Mouse (Mus musculus) adrenal gland, postnatal 10 days (tissue): ENCODE measurements around the gene Abcb7. TPM values are rescaled to one million over a fixed set of nuclear protein-coding genes. Genes with fewer than 3 reads are reported as not detected.

Experiments used
- DNase-seq: peaks from one replicate; pipeline ENCODE4 v3.0.0; 2021; ENCODE audit warnings: mixed read lengths
- long read RNA-seq, 2 experiments: library from polyadenylated mRNA; stranded (forward); transcript quantifications; one replicate each; pipeline ENCODE4 v2.0.0; 2021
- total RNA-seq, 2 experiments: library from RNA; stranded (reverse); gene quantifications; 2 replicates each; pipeline ENCODE4 v1.2.3; 2021

The Abcb7 gene
- total RNA-seq: 10 to 100 TPM; 24.4 to 24.6 TPM
- long read RNA-seq, experiment 1, full-length matches to known transcripts: 5 of 107 reads
- long read RNA-seq, experiment 1, partial matches to known transcripts: 1 of 107 reads
- long read RNA-seq, experiment 1, other reads (novel, unspliced or antisense): 101 of 107 reads
- long read RNA-seq, experiment 2, full-length matches to known transcripts: 2 of 4 reads
- long read RNA-seq, experiment 2, partial matches to known transcripts: 0 of 4 reads
- long read RNA-seq, experiment 2, other reads (novel, unspliced or antisense): 2 of 4 reads

- DNase-seq: peak; percentile 88
Observed at GRCm38 (mm10) chrX:104413183-104413983, at the start of gene Abcb7. Gene Abcb7, minus strand, starts transcription at chrX:104413856.

GRCm38 (mm10) chrX:104461755-104462154, 48.1 kb upstream of the Abcb7 start:
- DNase-seq: peak; percentile 29

GRCm38 (mm10) chrX:104452433-104452832, 38.8 kb upstream of the Abcb7 start:
- DNase-seq: no peak

GRCm38 (mm10) chrX:104433456-104433855, 19.8 kb upstream of the Abcb7 start:
- no peak for DNase-seq

- no peak for DNase-seq
Observed at GRCm38 (mm10) chrX:104428108-104428507, 14.5 kb upstream of the Abcb7 start.

GRCm38 (mm10) chrX:104413995-104414394, 339 bp upstream of the Abcb7 start:
- DNase-seq: no peak

GRCm38 (mm10) chrX:104408137-104408536, 5.5 kb downstream of the Abcb7 start:
- no peak for DNase-seq

GRCm38 (mm10) chrX:104402463-104402862, 11.2 kb downstream of the Abcb7 start:
- peak; percentile 24 for DNase-seq

- DNase-seq: no peak
Observed at GRCm38 (mm10) chrX:104401134-104401533, 12.5 kb downstream of the Abcb7 start.

- DNase-seq: no peak
Observed at GRCm38 (mm10) chrX:104397526-104397925, 16.1 kb downstream of the Abcb7 start.

- no peak for DNase-seq
Observed at GRCm38 (mm10) chrX:104359686-104360085, 54.0 kb downstream of the Abcb7 start.

- no peak for DNase-seq
Observed at GRCm38 (mm10) chrX:104355842-104356241, 57.8 kb downstream of the Abcb7 start.

- DNase-seq: peak; percentile 30
Observed at GRCm38 (mm10) chrX:104348146-104348545, 65.5 kb downstream of the Abcb7 start.

GRCm38 (mm10) chrX:104291721-104292120, 121.9 kb downstream of the Abcb7 start:
- no peak for DNase-seq

- no peak for DNase-seq
Observed at GRCm38 (mm10) chrX:104279828-104280227, 133.8 kb downstream of the Abcb7 start.

- no peak for DNase-seq
Observed at GRCm38 (mm10) chrX:104264371-104264770, 149.3 kb downstream of the Abcb7 start.

- DNase-seq: no peak
Observed at GRCm38 (mm10) chrX:104262468-104262867, 151.2 kb downstream of the Abcb7 start.

GRCm38 (mm10) chrX:104256561-104256960, 157.1 kb downstream of the Abcb7 start:
- no peak for DNase-seq

Other genes with a start within 250 kb of the Abcb7 start
- 10 to 100 TPM in 1 of 2 experiments, 1 to 10 TPM in 1; 7.9 to 11.8 TPM for gene Nexmif, start 212.7 kb downstream of the Abcb7 start, total RNA-seq
- gene Uprt, start 69.0 kb upstream of the Abcb7 start, total RNA-seq: 10 to 100 TPM in 1 of 2 experiments, 1 to 10 TPM in 1; 9.5 to 13.1 TPM